Mouse (Mus musculus): ENCODE data around the gene Lrriq4.

DNA sequence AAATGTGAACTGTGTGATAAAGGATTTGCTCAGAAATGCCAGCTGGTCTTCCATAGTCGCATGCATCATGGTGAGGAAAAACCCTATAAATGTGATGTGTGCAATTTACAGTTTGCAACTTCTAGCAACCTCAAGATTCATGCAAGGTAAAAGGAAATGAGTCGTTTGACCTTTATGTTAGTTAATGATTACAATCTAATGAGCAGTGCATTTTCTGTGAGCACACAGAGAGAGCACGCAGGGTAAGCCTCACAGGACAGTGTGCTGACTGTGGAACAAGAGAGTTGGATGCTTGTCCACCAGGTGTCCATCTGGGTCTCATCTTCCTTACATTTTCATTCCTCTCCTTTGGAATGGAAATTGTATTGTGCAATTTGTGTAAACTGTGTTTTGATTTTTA lies 35.3 kb upstream of the Lrriq4 start:
- TF ChIP-seq CTCF (conservative IDR thresholded peaks at IDR 0.05; ENCODE audit: low read length): no peak
- no peak for TF ChIP-seq POU5F1 (IDR thresholded peaks at IDR 0.05; ENCODE audit: borderline replicate concordance, low read length)
- TF ChIP-seq NANOG (IDR thresholded peaks at IDR 0.05; ENCODE audit: borderline replicate concordance, low read length): no peak
